Mouse (Mus musculus) embryo, embryonic 10 days (tissue): Measurements from ENCODE around the gene Otoa.
A peak's percentile ranks its signal among the peaks of the same experiment; 100 is the strongest.

Source experiments
- DNase-seq: peaks from one replicate; pipeline ENCODE4 v3.0.0-alpha.2; 2015; ENCODE audit warnings: low spot score

Gene Otoa

GRCm38 (mm10) chr7:121082949-121083513, 1.6 kb downstream of the Otoa start:
- DNase-seq = no peak

GRCm38 (mm10) chr7:121084840-121085453, 3.5 kb downstream of the Otoa start:
- DNase-seq = no peak

- no peak for DNase-seq
Measured at GRCm38 (mm10) chr7:121085500-121085899, 4.0 kb downstream of the Otoa start.

- DNase-seq = no peak
Measured at GRCm38 (mm10) chr7:121088745-121089144, 7.3 kb downstream of the Otoa start.

GRCm38 (mm10) chr7:121090748-121091147, 9.3 kb downstream of the Otoa start:
- DNase-seq = no peak

- DNase-seq = no peak
Measured at GRCm38 (mm10) chr7:121093026-121093425, 11.6 kb downstream of the Otoa start.

GRCm38 (mm10) chr7:121098614-121099389, 17.4 kb downstream of the Otoa start:
- DNase-seq = no peak

- DNase-seq = no peak
Measured at GRCm38 (mm10) chr7:121107851-121108250, 26.4 kb downstream of the Otoa start.

- DNase-seq = peak; percentile 27
Measured at GRCm38 (mm10) chr7:121111321-121111720, 29.9 kb downstream of the Otoa start.

- DNase-seq = no peak
Measured at GRCm38 (mm10) chr7:121111762-121112161, 30.3 kb downstream of the Otoa start.

- DNase-seq = peak; percentile 83
Measured at GRCm38 (mm10) chr7:121120143-121120818, 38.8 kb downstream of the Otoa start.

GRCm38 (mm10) chr7:121130837-121131236, 49.4 kb downstream of the Otoa start:
- DNase-seq = no peak

- no peak for DNase-seq
Measured at GRCm38 (mm10) chr7:121141274-121141673, 59.8 kb downstream of the Otoa start.

GRCm38 (mm10) chr7:121150662-121151061, 69.2 kb downstream of the Otoa start:
- no peak for DNase-seq

GRCm38 (mm10) chr7:121152186-121152585, 70.7 kb downstream of the Otoa start:
- DNase-seq = no peak

GRCm38 (mm10) chr7:121165616-121166015, 84.2 kb downstream of the Otoa start:
- peak; percentile 22 for DNase-seq

GRCm38 (mm10) chr7:121171888-121172287, 90.4 kb downstream of the Otoa start:
- DNase-seq = peak; percentile 34

GRCm38 (mm10) chr7:121187201-121187786, 105.8 kb downstream of the Otoa start:
- no peak for DNase-seq

- no peak for DNase-seq
Measured at GRCm38 (mm10) chr7:121188976-121189375, 107.5 kb downstream of the Otoa start.

- DNase-seq = no peak
Measured at GRCm38 (mm10) chr7:121198933-121199332, 117.5 kb downstream of the Otoa start.

GRCm38 (mm10) chr7:121211804-121212203, 130.4 kb downstream of the Otoa start:
- DNase-seq = no peak
